Mouse (Mus musculus) liver, postnatal 0 days (tissue): ENCODE measurements around the gene Anp32e. TPM values are rescaled to one million over a fixed set of nuclear protein-coding genes. Genes with fewer than 3 reads are reported as not detected.

Source experiments
- ATAC-seq: fragments of 200-750 bp; cut with Nextera tagmentation; 2 replicates; pipeline ENCODE4 v1.8.0; 2017; ENCODE audit warnings: mild to moderate bottlenecking, moderate library complexity
- DNase-seq: peaks from one replicate; pipeline ENCODE4 v3.0.0-alpha.2; 2016
- H3K27ac ChIP-seq: fragments of 300-500 bp; sonication (generic); 2 replicates; pipeline ENCODE4 v1.5.1; 2014; ENCODE audit warnings: antibody characterized with exemption, moderate library complexity, mild to moderate bottlenecking, low read depth
- H3K27me3 ChIP-seq: fragments of 300-500 bp; sonication (generic); 2 replicates; pipeline ENCODE4 v1.6.1; 2014; ENCODE audit warnings: low read length, control low read depth, mixed read lengths; ENCODE audit not compliant: insufficient read depth
- H3K36me3 ChIP-seq: fragments of 300-500 bp; sonication (generic); replicated peaks from 2 replicates; pipeline ENCODE4 v1.6.1; 2014; ENCODE audit warnings: mild to moderate bottlenecking, control low read depth, low read length, moderate library complexity, mixed read lengths; ENCODE audit not compliant: insufficient read depth
- H3K4me1 ChIP-seq: fragments of 300-500 bp; sonication (generic); 2 replicates; pipeline ENCODE4 v1.6.1; 2014; ENCODE audit warnings: antibody characterized with exemption, mild to moderate bottlenecking, control low read depth; ENCODE audit not compliant: insufficient read depth
- H3K4me2 ChIP-seq: fragments of 300-500 bp; sonication (generic); 2 replicates; pipeline ENCODE4 v1.6.1; 2014; ENCODE audit warnings: low read depth, mild to moderate bottlenecking, low read length, moderate library complexity, mixed read lengths
- H3K4me3 ChIP-seq: fragments of 300-500 bp; sonication (generic); 2 replicates; pipeline ENCODE4 v1.5.1; 2014; ENCODE audit warnings: low read depth, low read length
- H3K9ac ChIP-seq: fragments of 300-500 bp; sonication (generic); replicated peaks from 2 replicates; pipeline ENCODE4 v1.6.1; 2014; ENCODE audit warnings: mild to moderate bottlenecking, moderate library complexity
- H3K9me3 ChIP-seq: fragments of 300-500 bp; sonication (generic); 2 replicates; pipeline ENCODE4 v1.6.1; 2016; ENCODE audit warnings: mild to moderate bottlenecking, control low read depth, low read length, mixed read lengths
- CTCF ChIP-seq: sonication (generic); IDR thresholded peaks from 2 replicates; pipeline ENCODE4 v1.5.1; 2016; ENCODE audit warnings: antibody characterized with exemption, low read depth
- EP300 ChIP-seq: IDR thresholded peaks from 2 replicates; pipeline ENCODE4 v1.6.1; 2016; ENCODE audit warnings: antibody characterized with exemption, low read depth, mild to moderate bottlenecking
- WGBS: fragments of 180-500 bp; shearing (Covaris S2); extraction: QIAGEN DNeasy Blood & Tissue Kit; methylation state at CpG from one replicate; pipeline ENCODE4 v1.1.7; 2014; ENCODE audit not compliant: insufficient replicate concordance; 5-methylcytosine and 5-hydroxymethylcytosine counted together
- polyA plus RNA-seq: library from polyadenylated mRNA; unstranded; fragments of >200 nt; fragmentation: Nextera tagmentation; extraction: Ambion mirVana; gene quantifications from 2 replicates; pipeline ENCODE4 v1.2.1, GENCODE M21; 2015

Gene Anp32e
- polyA plus RNA-seq, 1 experiment from 2014 or later: 98.4 TPM

GRCm38 (mm10) chr3:95903753-95904502, 25.1 kb upstream of the Anp32e start:
- Histone ChIP-seq H3K27me3 (peaks cover 37% of the 10 kb centered on the region), H3K4me2 (peak overlapping the region; percentile 75), H3K27ac (peak overlapping the region; percentile 88), H3K36me3 (no peaks in the 10 kb centered on the region), H3K4me1 (peaks cover 27% of the 10 kb centered on the region), H3K9me3 (no peaks in the 10 kb centered on the region), H3K4me3 (peak overlapping the region; percentile 31), H3K9ac (peak overlapping the region; percentile 64)
- peak; percentile 42 for DNase-seq
- peak; percentile 81 for ATAC-seq
- no peak for TF ChIP-seq CTCF
- no peak for TF ChIP-seq EP300
- 10% methylated on average over 15 of the region's 15 CpGs for WGBS

- no peaks in the 10 kb centered on the region for H3K36me3 ChIP-seq
- H3K4me2 ChIP-seq: peak within 1 kb of the TSS; percentile 75
- DNase-seq: no peak
- peak within 1 kb of the TSS; percentile 31 for H3K4me3 ChIP-seq
- H3K9ac ChIP-seq: peak within 1 kb of the TSS; percentile 64
- peak; percentile 19 for ATAC-seq
- TF ChIP-seq CTCF: no peak
- TF ChIP-seq EP300: no peak
- peak within 1 kb of the TSS; percentile 88 for H3K27ac ChIP-seq
- H3K4me1 ChIP-seq: peaks cover 27% of the 10 kb centered on the region
- H3K9me3 ChIP-seq: no peaks in the 10 kb centered on the region
- 2% methylated on average over 15 of the region's 15 CpGs for WGBS
- H3K27me3 ChIP-seq: peaks cover 37% of the 10 kb centered on the region
Observed at GRCm38 (mm10) chr3:95904568-95904967, 24.5 kb upstream of the Anp32e start, which contains the start of gene Car14. TSS of gene Car14 (minus strand) at chr3:95904691.

GRCm38 (mm10) chr3:95905146-95905939, 23.7 kb upstream of the Anp32e start:
- peaks cover 37% of the 10 kb centered on the region for H3K27me3 ChIP-seq
- no peaks in the 10 kb centered on the region for H3K36me3 ChIP-seq
- peaks cover 27% of the 10 kb centered on the region for H3K4me1 ChIP-seq
- H3K4me2 ChIP-seq: peak overlapping the region; percentile 75
- H3K27ac ChIP-seq: peak overlapping the region; percentile 88
- DNase-seq (peak; percentile 72), ATAC-seq (peak; percentile 51)
- peak overlapping the region; percentile 31; the same call in 1 of the 2 replicates for H3K4me3 ChIP-seq
- TF ChIP-seq CTCF: no peak
- TF ChIP-seq EP300: no peak
- peak overlapping the region; percentile 64; the same call in 1 of the 2 replicates for H3K9ac ChIP-seq
- no peaks in the 10 kb centered on the region for H3K9me3 ChIP-seq
- 1% methylated on average over 18 of the region's 18 CpGs for WGBS

GRCm38 (mm10) chr3:95905940-95906492, 23.0 kb upstream of the Anp32e start:
- H3K4me3 ChIP-seq: peak overlapping the region; percentile 34
- no peaks in the 10 kb centered on the region for H3K36me3 ChIP-seq
- no peak overlapping the region for H3K9ac ChIP-seq
- H3K9me3 ChIP-seq: no peaks in the 10 kb centered on the region
- 1% methylated on average over 12 of the region's 12 CpGs for WGBS
- peak overlapping the region; percentile 75 for H3K4me2 ChIP-seq
- peaks cover 25% of the 10 kb centered on the region for H3K4me1 ChIP-seq
- ATAC-seq (no peak), DNase-seq (peak; percentile 69)
- peaks cover 37% of the 10 kb centered on the region for H3K27me3 ChIP-seq
- TF ChIP-seq EP300 (no peak), CTCF (peak; percentile 72)
- no peak overlapping the region for H3K27ac ChIP-seq

GRCm38 (mm10) chr3:95906860-95907259, 22.2 kb upstream of the Anp32e start:
- H3K36me3 ChIP-seq: no peaks in the 10 kb centered on the region
- H3K27me3 ChIP-seq: peaks cover 37% of the 10 kb centered on the region
- H3K4me3 ChIP-seq: peak overlapping the region; percentile 34
- peak overlapping the region; percentile 75 for H3K4me2 ChIP-seq
- no peak overlapping the region for H3K9ac ChIP-seq
- under 1% methylated on average over 12 of the region's 12 CpGs for whole genome bisulfite sequencing
- no peak for ATAC-seq
- no peak overlapping the region for H3K27ac ChIP-seq
- DNase-seq: peak; percentile 68
- TF ChIP-seq CTCF (peak; percentile 89), EP300 (no peak)
- H3K9me3 ChIP-seq: no peaks in the 10 kb centered on the region
- peaks cover 18% of the 10 kb centered on the region for H3K4me1 ChIP-seq

- Histone ChIP-seq H3K4me3 (no peak overlapping the region), H3K4me2 (no peak overlapping the region), H3K27me3 (peaks cover 37% of the 10 kb centered on the region), H3K27ac (no peak overlapping the region), H3K9ac (no peak overlapping the region), H3K36me3 (no peaks in the 10 kb centered on the region), H3K9me3 (no peaks in the 10 kb centered on the region), H3K4me1 (peaks cover 17% of the 10 kb centered on the region)
- TF ChIP-seq CTCF: no peak
- no peak for TF ChIP-seq EP300
- no peak for DNase-seq
- ATAC-seq: no peak
- 55% methylated on average over 4 of the region's 4 CpGs for WGBS
Observed at GRCm38 (mm10) chr3:95907613-95908012, 21.4 kb upstream of the Anp32e start.
